Mouse (Mus musculus) cortical plate, adult 2 months (tissue): Measurements from ENCODE around the gene March10.

Experiments
- CTCF ChIP-seq: fragments of 200-500 bp; IDR thresholded peaks from 2 replicates; pipeline ENCODE4 v1.5.1; 2011; ENCODE audit warnings: mild to moderate bottlenecking, control low read depth, low read length; ENCODE audit not compliant: insufficient read depth; ENCODE audit errors: extremely low read depth
- POLR2A ChIP-seq: fragments of 200-500 bp; IDR thresholded peaks from 2 replicates; pipeline ENCODE4 v1.6.1; 2011; ENCODE audit warnings: mild to moderate bottlenecking, low read length, control low read depth; ENCODE audit not compliant: insufficient read depth; ENCODE audit errors: extremely low read depth

DNA sequence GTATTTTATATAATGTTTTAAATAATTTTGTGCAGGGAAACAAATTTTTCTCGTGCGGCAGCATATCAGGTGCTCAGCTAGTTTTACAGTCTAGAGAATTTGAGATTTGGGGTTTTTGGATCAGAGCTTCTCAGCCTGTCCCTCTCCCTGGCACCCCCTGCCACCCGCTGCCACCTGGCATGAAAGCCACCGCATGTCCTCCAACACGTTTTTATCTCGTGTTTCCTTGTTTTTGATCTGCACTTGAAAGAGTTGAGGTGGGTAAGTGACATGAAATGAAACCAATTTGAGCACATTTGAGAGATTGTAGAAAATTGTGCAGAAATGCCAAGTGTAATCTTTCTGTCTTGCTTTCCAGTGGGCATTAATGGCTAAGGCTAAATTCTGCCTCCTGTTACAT lies 11.6 kb downstream of the March10 start:
- TF ChIP-seq POLR2A: no peak
- TF ChIP-seq CTCF: no peak
